Mouse (Mus musculus) MN1 (cell line): Measurements from ENCODE around the gene Phrf1.

Experiments
- DNase-seq: peaks from one replicate; pipeline ENCODE4 v3.0.0-alpha.2; 2016; ENCODE audit warnings: low spot score

The Phrf1 gene

DNA sequence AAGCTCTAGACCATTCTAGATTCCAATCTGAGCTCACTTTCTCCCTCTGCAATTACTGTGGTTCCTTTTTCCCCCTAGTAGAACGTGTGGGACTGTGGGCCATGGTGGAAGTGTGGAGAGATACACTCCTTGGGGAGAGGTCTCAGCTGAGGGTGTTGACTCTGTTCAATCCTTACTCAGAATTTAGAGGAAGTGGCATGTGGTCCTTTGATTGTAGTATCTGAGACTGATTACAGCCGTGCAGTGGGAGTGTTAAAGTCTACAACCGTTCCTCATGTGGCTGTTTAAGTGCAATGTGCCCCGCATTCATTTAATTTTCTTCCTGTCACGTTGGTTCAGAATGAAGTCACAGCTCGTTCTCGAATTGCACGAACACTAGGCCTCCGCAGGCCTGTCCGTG, 27.6 kb downstream of the Phrf1 start:
- no peak for DNase-seq

DNA sequence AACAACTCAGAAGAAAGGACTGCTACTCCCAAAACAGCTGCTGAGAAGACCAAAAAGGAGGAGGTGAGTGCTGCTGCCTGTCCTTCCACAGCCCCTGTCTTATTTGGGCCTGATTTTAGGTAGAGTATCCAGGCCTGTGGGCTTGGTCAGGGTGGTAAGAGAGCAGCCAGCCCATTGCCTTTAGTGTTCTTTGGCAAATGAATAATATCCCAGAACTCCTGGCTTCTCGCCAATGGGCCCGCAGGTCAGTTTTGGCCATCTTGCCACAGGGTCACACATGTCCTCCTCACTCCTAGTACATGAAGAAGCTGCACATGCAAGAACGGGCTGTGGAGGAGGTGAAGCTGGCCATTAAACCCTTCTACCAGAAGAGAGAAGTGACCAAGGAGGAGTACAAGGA, 32.9 kb downstream of the Phrf1 start:
- no peak for DNase-seq

DNA sequence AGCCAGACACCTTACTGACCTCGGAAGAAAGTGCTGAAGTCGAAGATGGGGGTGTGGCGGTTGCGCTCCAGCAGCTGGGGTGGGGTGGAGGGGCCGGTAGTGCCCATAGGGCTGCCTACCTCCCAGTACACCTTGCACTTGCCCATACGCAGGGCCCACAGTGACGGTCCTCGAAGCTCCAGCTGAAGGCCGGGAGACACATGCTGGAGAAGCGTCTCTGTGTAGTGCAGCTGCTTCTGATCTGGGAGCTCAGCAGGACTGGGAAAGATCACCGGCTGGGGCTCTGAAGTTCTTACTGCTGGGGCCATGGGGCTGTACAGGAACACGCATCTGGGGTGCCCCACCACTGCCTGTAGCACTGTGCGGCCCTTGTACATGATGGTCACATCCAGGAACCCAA, 35.1 kb downstream of the Phrf1 start:
- DNase-seq = no peak

DNA sequence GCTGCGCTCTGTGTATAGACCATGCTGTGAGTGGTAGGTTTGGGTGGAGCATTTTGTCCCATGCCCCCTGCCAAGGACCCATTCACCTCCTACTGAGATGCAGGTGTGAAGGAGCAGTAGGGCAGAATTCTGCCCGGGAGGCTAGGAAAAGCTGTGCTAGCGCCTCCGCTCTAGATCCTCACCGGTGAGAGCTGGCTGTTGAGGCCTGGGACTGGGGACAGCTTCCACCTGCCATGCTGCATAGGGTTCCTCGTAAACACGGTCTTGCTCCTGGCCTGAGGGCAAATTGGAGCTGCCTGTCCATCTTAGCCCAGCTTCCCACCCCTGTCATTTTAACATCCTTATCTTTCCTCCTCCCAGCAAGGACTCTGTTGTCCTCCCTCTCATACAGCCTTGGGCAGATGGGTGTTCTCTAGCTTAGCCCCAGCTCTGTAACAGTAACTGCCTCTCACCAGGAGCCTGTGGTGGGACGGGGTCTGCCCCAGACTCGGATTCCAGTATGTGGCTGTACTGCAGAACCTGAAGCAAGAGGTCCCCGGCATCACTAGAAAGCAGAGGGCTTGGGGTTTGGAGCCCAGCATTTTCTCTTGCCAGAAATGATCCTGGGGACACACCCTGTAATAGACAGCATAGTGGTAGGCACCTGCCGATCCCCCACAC, 35.6 kb downstream of the Phrf1 start:
- DNase-seq = no peak

DNA sequence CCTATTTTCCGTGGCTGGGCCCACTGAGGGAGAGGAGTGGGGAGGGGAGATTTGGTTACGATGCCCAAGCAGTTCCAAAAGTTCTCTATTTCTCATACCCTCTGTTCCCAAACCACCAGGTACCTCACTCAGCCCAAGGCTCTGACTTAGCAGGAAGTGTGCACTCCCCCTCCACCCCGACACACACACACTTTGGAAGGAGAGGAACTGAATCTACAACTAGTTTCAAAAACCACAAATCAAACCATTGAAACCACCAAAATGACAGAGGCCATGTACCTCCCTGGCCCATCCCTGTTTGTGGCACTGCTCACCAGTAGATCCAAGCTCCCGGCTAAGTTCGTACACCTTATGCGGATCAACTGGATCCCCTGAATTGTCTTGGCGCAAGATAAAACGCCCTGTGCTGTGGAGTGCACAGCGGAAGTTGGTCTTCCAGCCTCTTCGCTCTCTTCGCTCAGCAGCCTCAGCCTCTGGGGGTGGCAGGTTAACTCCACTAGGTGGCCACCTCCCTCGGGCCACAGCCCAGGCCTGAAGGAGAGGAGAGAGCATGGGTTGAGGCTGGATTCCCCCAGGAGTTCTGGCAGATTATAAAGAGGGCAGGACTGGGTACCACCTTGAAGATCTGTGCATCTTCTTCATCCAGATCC, 36.3 kb downstream of the Phrf1 start:
- peak; percentile 47 for DNase-seq

DNA sequence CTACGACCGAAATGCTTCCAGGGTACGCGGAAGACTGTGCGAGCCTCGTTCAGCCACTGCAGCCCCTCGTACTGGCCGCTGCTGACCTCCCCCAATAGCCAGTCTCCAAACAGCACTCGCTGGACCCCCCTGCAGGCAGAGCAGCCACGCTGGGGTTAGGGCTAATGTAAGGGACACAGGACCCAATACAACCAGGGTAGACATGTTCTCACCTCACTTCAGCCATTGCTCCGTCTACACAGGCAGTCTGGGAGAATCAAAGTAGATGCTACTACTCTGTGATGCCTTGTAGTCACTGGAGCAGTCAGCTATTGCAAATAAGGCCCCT, 36.8 kb downstream of the Phrf1 start:
- DNase-seq = no peak

DNA sequence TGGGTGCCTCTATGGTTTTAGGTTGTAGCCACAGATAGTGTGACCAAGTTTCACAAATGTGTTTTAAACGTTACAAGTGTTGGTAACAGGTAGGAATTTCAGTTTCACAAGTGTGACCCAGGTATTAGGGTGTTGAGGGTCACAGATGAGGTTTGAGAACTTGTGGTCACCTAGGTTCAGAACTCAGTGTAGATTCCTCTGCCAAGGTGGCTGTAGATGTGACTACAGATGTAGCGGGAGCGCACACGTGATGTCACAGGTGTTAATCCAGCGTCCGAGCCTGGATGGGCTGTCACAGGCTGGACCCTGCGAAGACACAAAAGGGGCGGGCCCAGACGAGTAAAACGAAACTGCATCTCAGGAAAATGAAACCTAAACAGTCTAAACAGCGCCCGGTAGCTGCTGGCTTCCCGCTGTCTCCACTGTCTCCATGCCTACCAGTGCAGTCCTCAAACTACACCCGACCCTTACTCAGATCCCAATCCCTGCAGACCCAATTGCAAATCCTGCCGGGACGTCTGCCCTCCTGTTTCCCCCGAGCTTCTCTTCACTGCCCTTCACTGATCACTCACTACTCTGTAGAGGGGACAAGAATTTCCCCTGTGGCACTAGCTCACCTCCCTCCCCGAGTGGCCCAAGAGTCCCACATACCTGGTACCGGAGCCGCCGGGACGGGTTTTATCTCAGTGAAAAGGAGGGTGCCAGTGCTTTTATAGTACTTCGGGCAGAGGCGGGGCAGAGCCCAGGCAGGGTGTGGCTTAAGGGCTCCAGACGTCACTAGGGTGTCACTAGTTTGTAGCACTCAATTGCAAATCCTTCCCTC, 37.4 kb downstream of the Phrf1 start, which contains the start of gene Irf7:
Gene Irf7, minus strand, starts transcription at position 743 of the 823 bp plus-strand sequence.
- peak; percentile 61 for DNase-seq

DNA sequence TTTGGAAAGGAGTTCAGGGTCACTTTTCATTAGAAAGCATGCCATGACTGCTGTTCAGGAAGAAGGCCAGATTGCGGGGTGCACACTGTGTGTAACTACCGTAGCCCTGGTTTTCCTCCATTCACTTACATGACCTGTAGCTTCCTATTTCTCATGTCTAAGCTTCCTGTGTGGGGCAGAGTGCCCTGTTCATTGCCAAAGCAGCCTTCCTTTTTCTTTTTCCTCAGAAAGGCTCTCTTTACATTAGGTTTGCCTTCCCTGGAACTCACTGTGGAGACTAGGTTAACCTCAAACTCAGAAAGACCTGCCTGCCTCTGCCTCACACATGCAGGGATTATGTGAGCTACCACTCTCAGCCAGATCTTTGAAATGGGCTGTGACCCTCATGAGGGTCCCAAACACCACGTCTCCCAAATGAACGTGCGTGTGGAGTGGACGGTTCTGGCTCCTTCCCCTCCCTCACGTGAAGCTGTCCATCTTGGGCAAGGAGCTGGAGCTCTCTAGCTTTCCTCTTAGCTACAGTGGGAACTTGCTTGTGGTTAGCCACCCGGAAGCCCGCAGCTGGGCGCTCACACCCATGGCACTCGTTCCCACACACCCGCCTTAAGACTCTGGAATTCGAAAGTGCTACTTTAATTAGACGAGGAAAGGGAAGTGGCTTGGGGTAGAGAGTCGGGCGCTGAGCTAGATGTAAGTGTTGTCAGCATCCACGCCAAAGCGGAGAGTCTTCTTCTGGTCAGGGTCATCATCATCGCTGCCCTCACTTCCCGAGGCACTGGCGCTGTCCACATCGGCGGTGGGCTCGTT, 40.1 kb downstream of the Phrf1 start:
- no peak for DNase-seq

DNA sequence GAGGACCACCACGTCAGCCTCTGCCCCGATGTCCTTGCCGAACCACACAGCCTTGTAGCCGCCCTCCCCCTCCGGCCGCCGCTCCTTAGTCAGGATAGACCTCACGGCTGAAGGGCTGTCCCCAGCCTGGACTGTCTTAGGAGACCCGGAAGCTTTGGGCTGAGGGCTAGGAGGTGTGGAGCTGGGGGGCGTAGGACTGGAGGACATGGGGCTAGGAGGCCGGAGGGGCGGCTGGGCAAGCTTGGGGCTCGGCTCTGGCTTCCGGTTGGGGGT, 40.6 kb downstream of the Phrf1 start:
- DNase-seq = no peak

DNA sequence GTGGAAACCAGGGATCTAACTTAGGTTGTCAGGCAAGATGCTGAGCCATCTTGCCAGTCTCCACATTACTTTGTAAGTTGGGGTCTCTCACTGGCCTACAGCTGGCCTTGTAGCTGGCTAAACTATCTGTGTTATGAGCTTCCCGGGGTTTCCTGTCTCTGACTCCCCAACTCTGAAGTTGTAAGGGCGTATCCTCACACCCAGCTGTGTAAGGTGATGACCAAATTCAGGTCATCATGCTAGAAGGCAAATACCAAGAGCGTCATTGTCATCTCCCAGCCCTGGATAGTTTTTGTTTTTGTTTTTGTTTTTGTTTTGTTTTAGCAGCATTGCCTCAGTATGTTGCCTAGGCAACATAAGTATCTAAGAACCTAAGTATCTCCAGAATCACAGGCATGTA, 42.0 kb downstream of the Phrf1 start:
- no peak for DNase-seq

DNA sequence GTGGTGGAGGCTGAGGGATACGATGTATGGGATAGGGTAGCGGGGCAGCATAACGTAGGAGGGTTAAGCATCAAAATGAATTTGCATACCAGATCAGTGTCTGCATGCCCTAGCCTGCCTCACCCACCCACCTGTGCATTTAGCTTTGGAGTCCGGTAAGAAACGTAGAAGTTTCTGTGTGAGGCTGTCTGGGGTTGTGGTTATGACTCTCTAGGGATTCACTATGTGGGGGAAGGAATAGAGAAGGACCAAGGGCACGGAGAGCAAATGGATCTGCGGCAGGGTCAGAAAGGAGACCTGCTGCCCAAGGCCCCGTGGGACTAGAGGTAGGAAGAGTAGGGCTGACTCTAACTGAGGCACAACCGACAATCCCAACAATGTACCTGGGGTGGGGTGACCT, 46.8 kb downstream of the Phrf1 start:
- no peak for DNase-seq

DNA sequence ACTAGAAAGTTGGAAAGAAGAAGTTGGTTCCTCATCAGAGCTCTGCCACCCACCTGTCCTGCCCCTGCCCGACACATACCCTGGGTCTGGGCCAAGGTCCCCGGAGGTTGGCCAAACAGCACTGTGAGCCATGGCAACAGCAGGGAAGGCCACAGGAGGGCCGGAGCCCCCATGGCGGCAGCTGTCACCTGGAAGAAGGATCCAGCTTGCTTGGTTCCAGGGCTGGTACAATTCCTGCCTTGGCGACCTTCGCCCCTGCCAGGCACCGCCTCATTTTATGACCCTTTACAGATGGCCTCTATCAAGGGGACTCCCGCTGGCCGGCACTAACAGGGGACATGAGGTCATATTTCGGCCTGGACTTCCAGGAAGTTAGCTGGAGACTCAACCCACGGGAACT, 48.0 kb downstream of the Phrf1 start, which contains the start of gene Cdhr5:
Gene Cdhr5, minus strand, starts transcription at position 241 of the 400 bp plus-strand sequence.
- DNase-seq = no peak

DNA sequence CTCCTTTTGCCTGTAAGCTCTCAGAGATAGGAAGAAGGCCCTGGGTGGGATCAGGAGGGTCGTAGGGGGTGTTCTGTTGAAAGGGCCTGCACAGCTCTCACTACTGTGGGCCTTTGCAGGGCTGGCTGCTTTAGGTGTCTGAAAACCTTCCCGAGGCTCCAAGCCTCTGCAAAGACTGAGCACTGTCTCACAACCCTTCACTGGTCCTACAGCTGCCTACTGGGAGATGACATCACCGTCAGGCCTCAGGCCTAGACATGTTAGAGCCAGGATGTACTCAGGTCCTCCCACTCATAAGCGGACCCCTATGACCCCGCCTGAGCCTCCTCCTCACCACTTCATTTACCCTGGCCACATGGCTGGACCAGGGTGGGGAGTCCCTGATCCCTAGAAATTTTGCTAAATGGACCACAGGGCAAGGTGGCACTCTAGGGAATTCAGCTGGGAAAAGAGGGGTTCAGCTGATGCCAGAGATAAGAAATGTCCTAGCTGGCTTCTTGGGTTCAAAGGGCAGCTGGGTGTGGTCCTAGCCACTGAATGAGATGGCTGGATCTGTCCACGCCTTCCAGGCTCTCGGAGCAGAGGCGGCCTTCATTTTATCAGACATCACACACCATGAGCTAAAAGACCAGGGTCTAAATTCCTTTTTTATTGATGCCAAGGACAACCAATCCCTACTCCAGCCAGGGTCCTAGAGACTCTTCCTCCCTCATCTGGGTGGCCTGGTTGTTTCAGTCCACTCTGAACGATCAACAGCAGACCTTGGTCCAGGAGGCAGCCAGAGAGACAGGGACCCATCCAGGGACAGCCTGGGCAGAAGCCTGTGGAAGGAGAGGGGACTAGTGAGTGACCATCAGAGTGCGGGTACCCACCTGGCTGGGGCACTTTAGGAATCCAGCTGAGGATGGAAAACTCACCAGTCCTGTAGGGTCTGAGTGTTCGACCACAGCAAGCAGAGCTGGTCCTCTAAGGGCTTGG, 49.4 kb downstream of the Phrf1 start:
- peak; percentile 34 for DNase-seq

DNA sequence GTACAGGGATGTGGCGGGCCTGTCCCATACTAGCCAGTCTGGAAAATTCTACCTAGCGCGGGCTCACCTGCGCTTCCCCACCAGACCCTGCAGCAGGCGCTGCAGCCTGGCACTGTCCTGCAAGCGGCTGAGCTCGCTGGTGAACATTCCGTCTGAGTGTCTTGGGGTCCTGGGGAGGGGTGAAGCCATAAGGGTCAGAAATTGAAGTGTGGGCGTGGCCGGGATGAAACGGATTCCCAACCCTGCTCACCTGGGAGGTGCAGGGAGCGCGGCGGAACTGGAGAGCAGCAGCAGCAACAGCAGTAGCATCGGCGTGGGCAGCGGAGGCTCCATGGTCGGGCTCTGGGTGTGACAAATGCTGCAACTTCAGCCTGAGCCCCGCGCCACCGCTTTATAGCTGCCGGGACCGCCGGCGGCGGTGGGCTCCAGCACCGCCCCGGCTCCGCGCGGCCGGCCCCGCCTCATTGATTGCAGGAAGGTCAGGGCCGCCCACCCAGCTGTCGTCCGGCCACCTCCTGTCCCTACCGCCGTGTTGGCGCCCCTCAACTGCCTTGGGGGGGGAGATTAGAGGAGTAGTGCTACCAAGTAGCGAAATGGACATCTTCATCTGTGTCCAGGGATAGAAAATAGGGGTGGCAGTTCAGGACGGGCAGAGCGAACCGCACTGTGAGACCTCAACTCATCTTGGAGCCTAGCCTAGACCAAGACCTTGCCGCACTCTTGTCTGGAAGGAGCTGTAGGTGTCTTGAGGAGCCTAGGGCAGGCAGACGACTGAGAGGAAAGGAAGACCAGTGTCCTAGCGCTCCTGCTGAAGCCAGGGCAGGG, 50.4 kb downstream of the Phrf1 start, which contains the start of gene Sct:
Gene Sct, minus strand, starts transcription at position 368 of the 825 bp plus-strand sequence.
- peak; percentile 40 for DNase-seq

DNA sequence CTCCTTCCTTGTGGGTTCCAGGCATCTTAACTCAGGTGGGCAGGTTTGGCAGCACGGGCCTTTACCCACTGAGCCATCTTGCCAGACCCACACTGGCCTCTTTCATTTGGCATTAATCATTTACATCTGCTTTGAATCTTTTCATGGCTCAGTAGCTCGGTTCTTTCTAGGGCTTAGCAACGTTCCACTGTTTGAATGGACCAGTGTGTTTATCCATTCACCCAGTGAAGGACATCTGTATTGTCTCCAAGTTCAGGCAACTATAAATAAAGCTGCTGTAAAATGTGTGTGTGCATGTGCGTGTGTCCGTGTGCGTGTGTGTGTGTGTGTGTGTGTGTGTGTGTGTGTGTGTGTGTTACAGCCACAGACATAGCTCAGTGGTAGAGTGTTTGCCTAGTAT, 52.9 kb downstream of the Phrf1 start:
- DNase-seq = no peak

DNA sequence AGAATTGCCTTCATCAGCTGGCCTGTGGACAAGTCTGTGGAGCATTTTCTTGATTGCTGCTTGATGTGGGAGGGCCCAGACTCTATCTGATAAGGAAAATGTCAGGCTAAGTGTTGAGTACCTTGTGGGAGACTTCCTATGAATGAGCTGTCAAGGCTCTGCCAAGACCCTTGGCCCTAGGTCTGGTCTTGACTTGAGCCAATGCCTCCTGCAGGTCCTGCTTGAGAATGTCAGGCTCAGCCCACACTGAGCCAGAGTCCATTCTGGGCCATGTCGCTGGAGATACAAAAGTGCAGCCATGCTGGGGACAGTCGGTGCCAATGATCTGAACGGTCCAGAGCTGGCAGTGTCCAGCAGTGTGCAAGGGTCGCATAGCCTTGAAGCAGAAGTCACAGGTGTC, 54.2 kb downstream of the Phrf1 start:
- no peak for DNase-seq

DNA sequence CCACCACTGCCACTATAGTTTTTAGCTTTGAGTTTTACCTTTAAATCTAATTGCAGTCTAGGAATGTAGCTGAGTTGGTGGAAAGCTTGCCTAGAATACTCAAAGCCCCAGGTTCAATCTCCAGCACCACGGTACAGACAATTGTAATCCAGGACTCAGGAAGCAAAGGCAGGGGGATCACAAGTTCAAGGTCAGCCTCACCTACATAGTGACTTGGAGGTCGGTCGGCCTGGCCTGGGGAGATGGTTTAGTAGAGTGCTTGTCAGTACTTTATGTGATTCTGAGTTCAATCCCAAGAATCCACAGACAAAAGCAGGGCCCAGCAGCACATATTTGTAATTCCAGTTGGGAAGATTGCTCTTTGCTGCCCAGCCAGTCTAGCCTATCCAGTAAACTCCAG, 59.5 kb downstream of the Phrf1 start:
- no peak for DNase-seq

DNA sequence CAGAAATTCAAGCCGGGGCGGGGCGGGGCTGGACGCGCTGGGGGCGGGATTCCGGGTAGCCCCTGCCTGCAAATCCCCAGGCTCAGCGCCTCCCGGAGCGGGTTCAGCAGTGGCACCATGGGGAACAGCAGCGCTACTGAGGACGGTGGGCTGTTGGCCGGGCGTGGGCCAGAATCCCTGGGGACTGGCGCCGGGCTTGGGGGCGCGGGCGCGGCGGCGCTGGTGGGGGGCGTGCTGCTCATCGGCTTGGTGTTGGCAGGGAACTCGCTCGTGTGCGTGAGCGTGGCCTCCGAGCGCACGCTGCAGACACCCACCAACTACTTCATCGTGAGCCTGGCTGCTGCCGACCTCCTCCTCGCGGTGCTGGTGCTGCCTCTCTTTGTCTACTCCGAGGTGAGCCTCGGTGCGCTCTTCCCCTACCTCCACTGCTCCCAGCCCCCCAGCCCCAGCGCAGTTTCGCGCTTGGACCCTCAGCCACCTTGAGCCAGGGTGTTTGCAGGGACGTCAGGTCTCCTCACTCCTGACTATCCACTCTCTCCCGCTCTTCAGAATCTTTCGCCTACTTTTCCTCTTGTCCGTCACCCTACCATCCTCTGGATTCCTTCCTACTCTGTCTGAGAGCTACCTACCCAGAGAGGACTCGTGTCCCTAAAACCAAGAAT, 63.5 kb downstream of the Phrf1 start, which contains the start of gene Drd4:
Gene Drd4, plus strand, starts transcription at position 86 of the 662 bp plus-strand sequence.
- DNase-seq = peak; percentile 50

DNA sequence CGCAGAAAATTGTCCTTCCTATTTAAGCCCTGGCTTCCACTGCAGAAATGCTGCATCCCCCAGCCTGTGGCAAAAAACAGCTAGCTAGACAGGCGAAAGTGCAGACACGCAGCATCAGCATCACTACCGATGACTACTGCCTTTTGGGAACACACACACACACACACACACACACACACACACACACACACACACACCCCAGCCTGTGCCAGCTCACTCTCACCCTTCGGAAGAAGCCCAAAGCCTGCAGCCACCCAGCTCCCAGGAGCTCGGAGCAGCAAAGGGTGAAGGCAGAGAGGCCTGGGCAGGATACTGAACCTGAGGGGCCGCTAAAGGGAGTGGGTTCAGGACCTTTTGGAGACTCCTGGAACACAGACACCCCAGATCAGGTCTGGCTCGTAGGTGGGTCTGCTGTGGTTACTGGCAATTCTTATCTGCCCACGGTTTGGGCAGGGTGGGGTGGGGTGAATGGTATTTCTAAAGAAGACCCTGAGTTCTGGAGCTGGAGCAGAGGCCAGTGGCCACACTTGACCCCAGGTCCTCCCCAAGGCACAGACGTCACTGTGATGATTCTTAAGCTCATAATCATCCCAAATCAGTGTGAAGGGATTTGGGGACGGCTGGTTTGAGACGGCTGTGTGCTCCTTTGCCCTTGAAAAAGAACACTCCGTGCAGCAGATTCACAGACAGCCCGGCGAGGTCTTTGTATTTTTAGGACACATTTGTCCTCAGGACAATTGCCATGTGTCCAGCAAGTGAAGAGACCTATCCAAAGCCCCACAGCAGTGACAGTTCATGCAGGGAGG, 64.2 kb downstream of the Phrf1 start:
- DNase-seq = peak; percentile 39
